Mouse (Mus musculus) spleen, adult 2 months (tissue): ENCODE measurements around the gene Emcn. TPM values are rescaled to one million over a fixed set of nuclear protein-coding genes. Genes with fewer than 3 reads are reported as not detected.

Experiments
- DNase-seq, 2 experiments: peaks; one replicate each; pipeline versions ENCODE4 v3.0.0 to v3.0.0-alpha.2; 2012 to 2021; ENCODE audit warnings: low spot score in 2 of 2, low read depth in 1 of 2
- H3K27ac ChIP-seq: fragments of 200-500 bp; 2 replicates; pipeline ENCODE4 v1.5.1; 2012; ENCODE audit warnings: low read length, inconsistent platforms; ENCODE audit not compliant: insufficient read depth
- H3K27me3 ChIP-seq: fragments of 200-500 bp; 2 replicates; pipeline ENCODE4 v1.6.1; 2012; ENCODE audit warnings: mild to moderate bottlenecking, moderate library complexity, low read length, inconsistent platforms; ENCODE audit not compliant: control insufficient read depth, insufficient read depth
- H3K36me3 ChIP-seq: fragments of 200-500 bp; 2 replicates; pipeline ENCODE4 v1.6.1; 2012; ENCODE audit warnings: mild to moderate bottlenecking, low read length, inconsistent platforms; ENCODE audit not compliant: control insufficient read depth, insufficient read depth
- H3K4me1 ChIP-seq: fragments of 200-500 bp; 2 replicates; pipeline ENCODE4 v1.6.1; 2011; ENCODE audit warnings: inconsistent platforms; ENCODE audit not compliant: control insufficient read depth, insufficient read depth, insufficient read length
- H3K4me3 ChIP-seq: fragments of 200-500 bp; 2 replicates; pipeline ENCODE4 v1.5.1; 2011; ENCODE audit warnings: mild to moderate bottlenecking, inconsistent platforms; ENCODE audit not compliant: insufficient read depth, insufficient read length; ENCODE audit errors: extremely low read depth
- CTCF ChIP-seq: fragments of 200-500 bp; IDR thresholded peaks from 2 replicates; pipeline ENCODE4 v1.5.1; 2011; ENCODE audit warnings: mild to moderate bottlenecking, inconsistent platforms; ENCODE audit not compliant: insufficient read depth, insufficient read length, insufficient replicate concordance; ENCODE audit errors: extremely low read depth
- POLR2A ChIP-seq: fragments of 200-500 bp; IDR thresholded peaks from 2 replicates; pipeline ENCODE4 v1.6.1; 2011; ENCODE audit warnings: low read depth, low read length, inconsistent platforms
- WGBS: fragments of 180-500 bp; shearing (Covaris S2); methylation state at CpG from one replicate; pipeline ENCODE4 v1.1.7; 2018; 5-methylcytosine and 5-hydroxymethylcytosine counted together
- polyA plus RNA-seq: library from polyadenylated mRNA; depleted of rRNA; stranded (reverse); fragments of >200 nt; gene quantifications from 2 replicates; pipeline ENCODE4 v1.2.3, GENCODE M21; 2012

The Emcn gene
- polyA plus RNA-seq, 1 experiment = 0.77 TPM

- whole genome bisulfite sequencing = 93% methylated on average over 4 of the region's 4 CpGs
- H3K27me3 ChIP-seq = no peaks in the 10 kb centered on the region
- TF ChIP-seq CTCF = no peak
- TF ChIP-seq POLR2A = no peak
- no peak for DNase-seq
- H3K4me3 ChIP-seq = no peak overlapping the region
- no peaks in the 10 kb centered on the region for H3K4me1 ChIP-seq
- H3K27ac ChIP-seq = no peak overlapping the region
- no peaks in the 10 kb centered on the region for H3K36me3 ChIP-seq
Measured at GRCm38 (mm10) chr3:137335957-137336356, 4.9 kb upstream of the Emcn start.

- Histone ChIP-seq H3K4me3 (no peak overlapping the region), H3K36me3 (no peaks in the 10 kb centered on the region), H3K4me1 (no peaks in the 10 kb centered on the region), H3K27ac (no peak overlapping the region), H3K27me3 (no peaks in the 10 kb centered on the region)
- no peak for TF ChIP-seq POLR2A
- DNase-seq = no peak
- WGBS = 43% methylated on average over 5 of the region's 5 CpGs
Measured at GRCm38 (mm10) chr3:137343446-137343845, 2.6 kb downstream of the Emcn start.

GRCm38 (mm10) chr3:137351882-137352281 lies 11.0 kb downstream of the Emcn start:
- Histone ChIP-seq H3K4me1 (no peaks in the 10 kb centered on the region), H3K4me3 (no peak overlapping the region), H3K36me3 (no peaks in the 10 kb centered on the region), H3K27ac (no peak overlapping the region), H3K27me3 (no peaks in the 10 kb centered on the region)
- no peak for DNase-seq
- TF ChIP-seq CTCF (no peak), POLR2A (no peak)
- WGBS = 89% methylated on average over 5 of the region's 5 CpGs

GRCm38 (mm10) chr3:137356697-137357096 lies 15.8 kb downstream of the Emcn start:
- Histone ChIP-seq H3K4me1 (no peaks in the 10 kb centered on the region), H3K36me3 (no peaks in the 10 kb centered on the region), H3K27me3 (no peaks in the 10 kb centered on the region), H3K4me3 (no peak overlapping the region), H3K27ac (no peak overlapping the region)
- DNase-seq = no peak
- WGBS = 88% methylated on average over 4 of the region's 4 CpGs
- no peak for TF ChIP-seq CTCF
- TF ChIP-seq POLR2A = no peak

GRCm38 (mm10) chr3:137367123-137367825 lies 26.4 kb downstream of the Emcn start:
- H3K27me3 ChIP-seq = no peaks in the 10 kb centered on the region
- H3K27ac ChIP-seq = no peak overlapping the region
- no peaks in the 10 kb centered on the region for H3K4me1 ChIP-seq
- no peak for TF ChIP-seq POLR2A
- no peak for TF ChIP-seq CTCF
- DNase-seq = no peak
- H3K36me3 ChIP-seq = no peaks in the 10 kb centered on the region
- WGBS = 89% methylated on average over 6 of the region's 6 CpGs
- no peak overlapping the region for H3K4me3 ChIP-seq

GRCm38 (mm10) chr3:137367826-137368325 lies 27.0 kb downstream of the Emcn start:
- Histone ChIP-seq H3K27me3 (no peaks in the 10 kb centered on the region), H3K27ac (no peak overlapping the region), H3K4me1 (no peaks in the 10 kb centered on the region), H3K4me3 (no peak overlapping the region), H3K36me3 (no peaks in the 10 kb centered on the region)
- TF ChIP-seq CTCF (no peak), POLR2A (no peak)
- WGBS = 79% methylated on average over 3 of the region's 3 CpGs
- no peak for DNase-seq

- Histone ChIP-seq H3K27me3 (no peaks in the 10 kb centered on the region), H3K4me1 (no peaks in the 10 kb centered on the region), H3K36me3 (no peaks in the 10 kb centered on the region), H3K27ac (no peak overlapping the region), H3K4me3 (no peak overlapping the region)
- no peak for DNase-seq
- 88% methylated on average over 4 of the region's 4 CpGs for WGBS
- TF ChIP-seq CTCF = no peak
- TF ChIP-seq POLR2A = no peak
Measured at GRCm38 (mm10) chr3:137372854-137373253, 32.0 kb downstream of the Emcn start.
